Mouse (Mus musculus): ENCODE measurements around the gene Tfeb. TPM values are rescaled to one million over a fixed set of nuclear protein-coding genes. Genes with fewer than 3 reads are reported as not detected.

Tfeb gene
- total and polyA plus RNA-seq, 3 experiments, result 29.1 to 49.3 (median 39.9) TPM

DNA sequence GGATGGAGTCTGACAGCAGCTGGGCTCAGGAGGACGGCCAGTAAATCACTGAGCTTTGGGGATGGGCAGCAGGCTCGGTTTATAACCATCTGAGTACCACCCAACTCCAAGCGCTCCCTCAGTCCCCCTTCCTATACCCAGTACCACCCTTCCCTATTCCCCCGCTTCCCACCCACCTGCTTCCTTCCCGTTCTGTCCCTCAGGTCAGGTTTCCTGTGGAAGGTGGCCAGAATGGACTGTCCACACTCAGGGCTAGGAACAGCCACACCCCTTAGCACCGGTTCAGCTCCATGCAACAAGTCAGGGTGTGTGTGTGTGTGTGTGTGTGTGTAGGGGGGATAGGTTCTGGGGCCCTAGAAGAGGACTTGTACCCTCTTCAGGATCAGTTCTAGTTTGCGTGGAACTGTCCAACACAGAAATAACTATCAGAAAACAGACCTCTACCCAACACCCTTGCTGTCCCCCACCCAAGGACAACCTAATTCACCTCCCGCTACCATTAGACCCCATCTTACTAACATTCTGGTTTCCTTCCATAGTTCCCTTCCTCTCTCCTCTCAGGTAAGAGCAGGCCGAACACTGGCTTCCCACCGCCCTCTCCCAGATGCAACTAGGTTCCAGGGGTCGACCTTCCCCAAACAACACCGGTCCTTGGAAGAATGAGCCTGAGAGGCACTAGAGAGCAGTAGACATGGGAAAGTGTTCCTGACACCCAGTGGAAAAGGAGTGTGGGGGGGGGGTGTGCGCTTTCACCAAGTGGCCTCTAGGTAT, 43.0 kb upstream of the Tfeb start:
- Histone ChIP-seq H3K9me3 (replicated peaks; ENCODE audit: low read length) (no peaks in the 10 kb centered on the region), H3K4me3 (replicated peaks in 1 of 3; ENCODE audit: low read depth in 2 of 3, low read length in 2 of 3, poor library complexity in 1 of 3) (peak overlapping the region in 1 of 3 experiments; percentile 74), H3K36me3 (replicated peaks in 1 of 2; ENCODE audit: control insufficient read depth in 1 of 2, insufficient read depth in 1 of 2, low read length in 1 of 2) (no peaks in the 10 kb centered on the region), H3K4me2 (ENCODE audit: insufficient read depth, low read depth, poor library complexity, severe bottlenecking) (peak overlapping the region; percentile 77), H3K79me2 (replicated peaks; ENCODE audit: control insufficient read depth, extremely low read depth, insufficient read depth, poor library complexity, severe bottlenecking) (no peaks in the 10 kb centered on the region), H3K27me3 (replicated peaks) (peaks cover 83% of the 10 kb centered on the region), H3K4me1 (ENCODE audit: control insufficient read depth in 1 of 2, insufficient read depth in 2 of 2) (peaks cover 2 to 16% of the 10 kb centered on the region in 2 experiments; a peak in 3 of 4 replicates), H3K27ac (ENCODE audit: insufficient read depth, low read depth) (no peak overlapping the region), H3K9ac (ENCODE audit: insufficient read depth, low read depth) (no peak overlapping the region)
- no peak for TF ChIP-seq SIN3A (IDR thresholded peaks at IDR 0.05; ENCODE audit: low read length)
- TF ChIP-seq CTCF (conservative IDR thresholded peaks at IDR 0.05 in 1 of 2, IDR thresholded peaks at IDR 0.05 in 1 of 2; ENCODE audit: low read depth in 2 of 2, low read length in 2 of 2), result no peak
- no peak for TF ChIP-seq MXI1 (IDR thresholded peaks at IDR 0.05; ENCODE audit: low read depth, low read length)
- no peak for TF ChIP-seq TCF12 (IDR thresholded peaks at IDR 0.05; ENCODE audit: low read depth, low read length)
- TF ChIP-seq ETS1 (conservative IDR thresholded peaks at IDR 0.05; ENCODE audit: low read depth, low read length), result no peak
- no peak for TF ChIP-seq PAX5 (IDR thresholded peaks at IDR 0.05; ENCODE audit: low read length)
- TF ChIP-seq NELFE (IDR thresholded peaks at IDR 0.05; ENCODE audit: low read depth, low read length), result no peak
- no peak for TF ChIP-seq MEF2A (IDR thresholded peaks at IDR 0.05; ENCODE audit: borderline replicate concordance, low read depth, low read length)
- TF ChIP-seq MAZ (IDR thresholded peaks at IDR 0.05; ENCODE audit: low read depth, low read length), result no peak
- TF ChIP-seq BHLHE40 (IDR thresholded peaks at IDR 0.05; ENCODE audit: low read depth, low read length), result no peak
- no peak for TF ChIP-seq CHD1 (IDR thresholded peaks at IDR 0.05; ENCODE audit: low read depth, low read length)
- no peak for TF ChIP-seq JUN (IDR thresholded peaks at IDR 0.05; ENCODE audit: insufficient read depth, low read depth, low read length)
- no peak for TF ChIP-seq MAX (IDR thresholded peaks at IDR 0.05; ENCODE audit: low read length)
- no peak for TF ChIP-seq MAFK (IDR thresholded peaks at IDR 0.05; ENCODE audit: insufficient replicate concordance, low read length)
- no peak for TF ChIP-seq ZNF384 (IDR thresholded peaks at IDR 0.05; ENCODE audit: low read depth, low read length)
- no peak for TF ChIP-seq POLR2AphosphoS2 (IDR thresholded peaks at IDR 0.05; ENCODE audit: low read depth, low read length)
- TF ChIP-seq GABPA (IDR thresholded peaks at IDR 0.05; ENCODE audit: insufficient replicate concordance, low read depth, low read length), result no peak
- no peak for TF ChIP-seq HCFC1 (IDR thresholded peaks at IDR 0.05; ENCODE audit: low read depth, low read length)
- dilution Hi-C loops (cut with MboI; ENCODE audit: extremely low pct_ligation_motif_present, extremely low pct_unique_long_range_greater_than_20kb, low sequenced_read_pairs), result no loop called here
- no peak for DNase-seq (ENCODE audit: extremely low read depth)
- in situ Hi-C loops (cut with MboI; ENCODE audit: low pct_ligation_motif_present, low pct_unique_long_range_greater_than_20kb, low sequenced_read_pairs), result no loop called here

DNA sequence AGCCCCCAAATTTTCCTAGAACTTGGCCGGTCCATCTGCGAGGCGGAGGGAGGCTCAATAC, 42.6 kb upstream of the Tfeb start, which contains the start of gene Gm21981:
Gene Gm21981, minus strand, starts transcription at position 14 of the 61 bp plus-strand sequence.
- Histone ChIP-seq H3K27ac (ENCODE audit: insufficient read depth, low read depth) (no peak within 1 kb of the TSS), H3K4me2 (ENCODE audit: insufficient read depth, low read depth, poor library complexity, severe bottlenecking) (peak within 1 kb of the TSS; percentile 83), H3K9ac (ENCODE audit: insufficient read depth, low read depth) (peak within 1 kb of the TSS; percentile 98), H3K4me3 (replicated peaks in 1 of 3; ENCODE audit: low read depth in 2 of 3, low read length in 2 of 3, poor library complexity in 1 of 3) (peak within 1 kb of the TSS; percentile 34 to 74 (median 61)), H3K36me3 (replicated peaks in 1 of 2; ENCODE audit: control insufficient read depth in 1 of 2, insufficient read depth in 1 of 2, low read length in 1 of 2) (no peaks in the 10 kb centered on the region), H3K27me3 (replicated peaks) (peaks cover 80% of the 10 kb centered on the region), H3K9me3 (replicated peaks; ENCODE audit: low read length) (no peaks in the 10 kb centered on the region), H3K4me1 (ENCODE audit: control insufficient read depth in 1 of 2, insufficient read depth in 2 of 2) (peaks cover 2 to 12% of the 10 kb centered on the region in 2 experiments; a peak in 3 of 4 replicates), H3K79me2 (replicated peaks; ENCODE audit: control insufficient read depth, extremely low read depth, insufficient read depth, poor library complexity, severe bottlenecking) (no peaks in the 10 kb centered on the region)
- in situ Hi-C loops (cut with MboI; ENCODE audit: low pct_ligation_motif_present, low pct_unique_long_range_greater_than_20kb, low sequenced_read_pairs) (no loop called here), dilution Hi-C loops (cut with MboI; ENCODE audit: extremely low pct_ligation_motif_present, extremely low pct_unique_long_range_greater_than_20kb, low sequenced_read_pairs) (no loop called here)
- TF ChIP-seq POLR2AphosphoS2 (IDR thresholded peaks at IDR 0.05; ENCODE audit: low read depth, low read length) (no peak), E2F4 (IDR thresholded peaks at IDR 0.05; ENCODE audit: insufficient replicate concordance, low read depth, low read length) (no peak), CTCF (conservative IDR thresholded peaks at IDR 0.05 in 1 of 2, IDR thresholded peaks at IDR 0.05 in 1 of 2; ENCODE audit: low read depth in 2 of 2, low read length in 2 of 2) (no peak), SIN3A (IDR thresholded peaks at IDR 0.05; ENCODE audit: low read length) (no peak), NELFE (IDR thresholded peaks at IDR 0.05; ENCODE audit: low read depth, low read length) (no peak), UBTF (IDR thresholded peaks at IDR 0.05; ENCODE audit: low read depth, low read length) (no peak), CHD1 (IDR thresholded peaks at IDR 0.05; ENCODE audit: low read depth, low read length) (no peak), ZKSCAN1 (IDR thresholded peaks at IDR 0.05; ENCODE audit: borderline replicate concordance, low read depth, low read length) (no peak), ZC3H11A (IDR thresholded peaks at IDR 0.05; ENCODE audit: low read depth, low read length) (no peak), GABPA (IDR thresholded peaks at IDR 0.05; ENCODE audit: insufficient replicate concordance, low read depth, low read length) (no peak), ELF1 (IDR thresholded peaks at IDR 0.05; ENCODE audit: low read depth, low read length) (no peak), RCOR1 (conservative IDR thresholded peaks at IDR 0.05; ENCODE audit: low read depth, low read length) (no peak), TBP (conservative IDR thresholded peaks at IDR 0.05; ENCODE audit: low read depth, low read length) (no peak), MAZ (IDR thresholded peaks at IDR 0.05; ENCODE audit: low read depth, low read length) (no peak), JUND (conservative IDR thresholded peaks at IDR 0.05; ENCODE audit: low read depth, low read length) (no peak), SMC3 (IDR thresholded peaks at IDR 0.05; ENCODE audit: low read depth, low read length) (no peak)
- DNase-seq (ENCODE audit: extremely low read depth), result no peak

Measured in CH12.LX (cell line).